Mouse (Mus musculus) CD4-positive, CD25-positive, alpha-beta regulatory T cell (primary cell): ENCODE data around the gene Gm28961. TPM values are rescaled to one million over a fixed set of nuclear protein-coding genes. Genes with fewer than 3 reads are reported as not detected.

Experiments used
- polyA plus RNA-seq: library from polyadenylated mRNA; unstranded; fragments of 100-300 nt; shearing (Covaris generic); gene quantifications from one replicate; pipeline ENCODE4 v1.2.1, GENCODE M21; 2017

Gm28961 gene
- not detected for polyA plus RNA-seq

DNA sequence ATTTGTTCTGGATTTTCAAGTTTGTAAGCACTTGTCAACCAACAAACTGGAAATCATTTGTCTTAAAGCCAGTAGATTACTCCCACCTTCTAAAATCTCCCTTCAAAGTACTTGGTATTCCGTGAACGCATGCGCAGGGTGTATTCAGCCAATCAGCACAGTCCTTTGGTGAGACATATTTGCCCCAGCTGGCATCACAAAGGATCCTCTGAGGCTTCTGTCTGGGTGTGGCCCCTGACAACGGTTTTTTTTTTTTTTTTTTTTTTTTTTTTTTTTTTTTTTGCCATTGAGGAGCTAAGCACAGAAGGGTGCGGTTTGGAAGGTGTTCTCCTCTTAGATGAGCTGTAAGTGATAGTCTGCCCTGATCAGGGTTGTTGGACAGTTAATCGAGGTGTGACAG, at the start of gene Gm28961:
TSS of gene Gm28961 (plus strand) at position 301 of the 400 bp plus-strand sequence.

Other genes starting within 250 kb of the Gm28961 start
- gene Gm21943, start 172.0 kb upstream of the Gm28961 start, polyA plus RNA-seq, result not detected